Mouse (Mus musculus) ES-E14 (cell line): ENCODE data around the gene Sphk1. TPM values are rescaled to one million over a fixed set of nuclear protein-coding genes. Genes with fewer than 3 reads are reported as not detected.

Source experiments
- DNase-seq: peaks from one replicate; pipeline ENCODE4 v3.0.0-alpha.2; 2013; ENCODE audit warnings: low read depth, low spot score
- H3K27ac ChIP-seq: 2 replicates; pipeline ENCODE4 v1.5.1; 2012; ENCODE audit warnings: low read depth, mild to moderate bottlenecking, low read length, moderate library complexity, mixed read lengths; ENCODE audit not compliant: poor library complexity, insufficient read depth, severe bottlenecking
- H3K36me3 ChIP-seq: 2 replicates; pipeline ENCODE4 v1.6.1; 2012; ENCODE audit warnings: mild to moderate bottlenecking, low read length, moderate library complexity, mixed read lengths; ENCODE audit not compliant: control insufficient read depth, poor library complexity, insufficient read depth, severe bottlenecking
- H3K4me1 ChIP-seq, 2 experiments: fragments of 150-350 bp in 1 of 2; sonication (generic) in 1 of 2; 2 replicates each; pipeline ENCODE4 v1.6.1; 2012; ENCODE audit warnings: low read length in 2 of 2, mild to moderate bottlenecking in 1 of 2, mixed read lengths in 1 of 2; ENCODE audit not compliant: control insufficient read depth in 2 of 2, insufficient read depth in 2 of 2, poor library complexity in 1 of 2
- H3K4me3 ChIP-seq, 2 experiments: fragments of 150-350 bp in 1 of 2; sonication (generic) in 1 of 2; 2 replicates each; pipeline ENCODE4 v1.5.1; 2012; ENCODE audit warnings: low read length in 2 of 2, low read depth in 1 of 2, mild to moderate bottlenecking in 1 of 2, mixed read lengths in 1 of 2; ENCODE audit not compliant: insufficient read depth in 1 of 2, poor library complexity in 1 of 2, severe bottlenecking in 1 of 2
- H3K9ac ChIP-seq: 2 replicates; pipeline ENCODE4 v1.6.1; 2012; ENCODE audit warnings: low read depth, mild to moderate bottlenecking, low read length, mixed read lengths; ENCODE audit not compliant: poor library complexity, insufficient read depth, severe bottlenecking
- H3K9me3 ChIP-seq: fragments of 150-350 bp; sonication (generic); 2 replicates; pipeline ENCODE4 v1.6.1; 2012; ENCODE audit warnings: low read depth, mild to moderate bottlenecking, low read length; ENCODE audit not compliant: control insufficient read depth, insufficient read depth
- CHD2 ChIP-seq: IDR thresholded peaks from 2 replicates; pipeline ENCODE4 v1.6.1; 2014; ENCODE audit warnings: mild to moderate bottlenecking, low read depth, low read length, inconsistent platforms
- HCFC1 ChIP-seq: IDR thresholded peaks from 2 replicates; pipeline ENCODE4 v1.6.1; 2012; ENCODE audit warnings: low read length, inconsistent platforms, borderline replicate concordance; ENCODE audit not compliant: insufficient read depth
- MAFK ChIP-seq: IDR thresholded peaks from 2 replicates; pipeline ENCODE4 v1.6.1; 2014; ENCODE audit warnings: mild to moderate bottlenecking, low read depth, low read length, inconsistent platforms; ENCODE audit not compliant: insufficient read depth
- ZC3H11A ChIP-seq: IDR thresholded peaks from 2 replicates; pipeline ENCODE4 v1.6.1; 2012; ENCODE audit warnings: low read depth, mild to moderate bottlenecking, inconsistent platforms, low read length, borderline replicate concordance
- ZNF384 ChIP-seq: IDR thresholded peaks from 2 replicates; pipeline ENCODE4 v1.6.1; 2012; ENCODE audit warnings: low read depth, low read length, inconsistent platforms
- in situ Hi-C, 2 experiments: fragments of 600-800 bp; cut with MboI; formaldehyde crosslinking; loops; one replicate each; pipeline ENCODE4 v1.15.1; 2025; ENCODE audit warnings: low sequenced_read_pairs in 2 of 2, inconsistent platforms in 1 of 2; ENCODE audit not compliant: unreplicated experiment in 2 of 2
- total RNA-seq: library from RNA; depleted of rRNA; stranded (reverse); fragments of 300-350 nt; gene quantifications from 2 replicates; pipeline ENCODE4 v1.2.3, GENCODE M21; 2012; rRNA removed

Gene Sphk1
- 2.1 and 2.3 TPM in 2 replicates for total RNA-seq

GRCm38 (mm10) chr11:116530187-116531147 lies at the start of gene Sphk1:
Sphk1 (plus strand) TSS chr11:116530925.
- Histone ChIP-seq H3K36me3 (no peaks in the 10 kb centered on the region), H3K9ac (no peak within 1 kb of the TSS), H3K4me1 (peaks cover 0 to 5% of the 10 kb centered on the region in 2 experiments; a peak in 2 of 4 replicates), H3K27ac (no peak within 1 kb of the TSS), H3K4me3 (peak within 1 kb of the TSS in 1 of 2 experiments; percentile 83; a peak in 3 of 4 replicates), H3K9me3 (no peaks in the 10 kb centered on the region)
- TF ChIP-seq ZNF384 (no peak), ZC3H11A (no peak), HCFC1 (no peak), MAFK (no peak), CHD2 (no peak)
- no peak for DNase-seq
- in situ Hi-C loops, result no loop called here

- Histone ChIP-seq H3K36me3 (peaks cover 79% of the 10 kb centered on the region), H3K27ac (no peak overlapping the region), H3K4me1 (peaks cover 0 to 7% of the 10 kb centered on the region in 2 experiments; a peak in 1 of 4 replicates), H3K9me3 (no peaks in the 10 kb centered on the region), H3K4me3 (no peak overlapping the region), H3K9ac (no peak overlapping the region)
- in situ Hi-C loops, result no loop called here
- no peak for TF ChIP-seq CHD2
- TF ChIP-seq ZC3H11A, result no peak
- no peak for TF ChIP-seq ZNF384
- no peak for TF ChIP-seq MAFK
- no peak for DNase-seq
Measured at GRCm38 (mm10) chr11:116480975-116481374, 49.8 kb upstream of the Sphk1 start.

- no peak for DNase-seq
- Histone ChIP-seq H3K27ac (no peak overlapping the region), H3K4me3 (no peak overlapping the region), H3K36me3 (peaks cover 74% of the 10 kb centered on the region), H3K9me3 (no peaks in the 10 kb centered on the region), H3K9ac (no peak overlapping the region), H3K4me1 (peaks cover 0 to 7% of the 10 kb centered on the region in 2 experiments; a peak in 1 of 4 replicates)
- in situ Hi-C loops, result no loop called here
- TF ChIP-seq CHD2 (no peak), HCFC1 (no peak), ZC3H11A (no peak), ZNF384 (no peak), MAFK (no peak)
Measured at GRCm38 (mm10) chr11:116481776-116482175, 48.9 kb upstream of the Sphk1 start.

- in situ Hi-C loops, result no loop called here
- H3K36me3 ChIP-seq, result peaks cover 62% of the 10 kb centered on the region
- no peak for DNase-seq
- H3K4me1 ChIP-seq, result peaks cover 0 to 9% of the 10 kb centered on the region in 2 experiments; a peak in 1 of 4 replicates
- H3K27ac ChIP-seq, result no peak overlapping the region
- no peaks in the 10 kb centered on the region for H3K9me3 ChIP-seq
- no peak overlapping the region for H3K9ac ChIP-seq
- TF ChIP-seq ZNF384 (no peak), MAFK (no peak), ZC3H11A (no peak), HCFC1 (no peak)
- H3K4me3 ChIP-seq, result no peak overlapping the region
Measured at GRCm38 (mm10) chr11:116484261-116484660, 46.5 kb upstream of the Sphk1 start.
